Mouse (Mus musculus) cerebellum, postnatal 25 days (tissue): ENCODE measurements at regions not wholly inside any gene's neighbourhood (a gene's known extent, or its start where the extent isn't known, plus 50 kb on each side); places are given as distances from the start of the nearest gene placed in this dataset.
"Not testable (repeated sequence)": the region's sequence is repeated elsewhere in the genome, so short reads cannot be mapped to it uniquely, and the experiment has no call there.

Source experiments
- DNase-seq, 2 experiments: peaks; one replicate each; pipeline ENCODE4 v3.0.0; 2021; ENCODE audit warnings: mixed read lengths in 2 of 2

- DNase-seq, result peak; percentile 72 to 80
Observed at GRCm38 (mm10) chr11:31615107-31615811, 56.4 kb downstream of the Bod1 start.

GRCm38 (mm10) chr11:31614394-31614713 lies 57.3 kb downstream of the Bod1 start:
- DNase-seq, result no peak

GRCm38 (mm10) chr11:31613688-31614393 lies 57.8 kb downstream of the Bod1 start:
- DNase-seq, result no peak

GRCm38 (mm10) chr11:31608458-31608857 lies 63.2 kb downstream of the Bod1 start:
- DNase-seq, result no peak

DNA sequence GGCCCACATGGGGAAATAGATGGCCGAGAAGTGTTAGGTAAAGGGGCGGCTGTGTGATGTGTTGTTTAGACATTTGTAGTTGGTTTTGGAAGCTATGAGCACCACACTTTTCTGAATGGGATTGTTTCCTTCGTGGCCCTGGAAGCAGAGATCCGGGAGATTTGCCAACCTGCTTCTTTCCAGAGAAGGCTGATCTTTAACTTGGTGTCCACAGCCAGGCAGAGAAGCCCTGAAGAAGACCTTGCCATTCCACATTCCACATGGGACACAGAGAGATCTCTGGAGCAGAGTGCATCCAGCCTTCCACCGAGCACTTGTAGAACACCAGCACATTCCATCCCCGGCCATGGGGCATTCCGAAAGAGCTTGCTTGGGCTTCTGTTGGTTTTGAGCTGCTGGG lies 70.2 kb downstream of the Bod1 start:
- DNase-seq, result no peak

GRCm38 (mm10) chr11:31593604-31594003 lies 78.1 kb downstream of the Bod1 start:
- DNase-seq, result no peak

DNA sequence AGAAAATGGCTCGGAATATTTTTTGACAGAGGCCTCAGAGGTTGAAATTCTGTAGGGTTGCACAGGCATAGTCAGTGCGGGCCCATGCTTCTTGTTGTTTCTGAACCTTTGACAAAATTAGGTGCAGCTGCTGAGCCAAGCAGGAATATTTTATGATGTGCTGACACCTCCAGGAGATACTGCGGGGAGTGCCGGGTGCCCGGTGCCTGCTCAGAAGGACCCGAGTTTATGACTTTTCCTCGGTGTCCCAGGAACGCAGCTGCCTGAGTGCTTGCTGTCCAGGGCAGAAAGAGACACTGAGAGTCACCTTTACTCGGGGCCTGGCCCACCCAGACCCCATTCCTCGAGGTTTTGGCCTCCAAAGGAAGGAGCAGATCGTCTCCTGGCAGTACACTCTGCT lies 79.6 kb downstream of the Bod1 start:
- DNase-seq, result no peak

DNA sequence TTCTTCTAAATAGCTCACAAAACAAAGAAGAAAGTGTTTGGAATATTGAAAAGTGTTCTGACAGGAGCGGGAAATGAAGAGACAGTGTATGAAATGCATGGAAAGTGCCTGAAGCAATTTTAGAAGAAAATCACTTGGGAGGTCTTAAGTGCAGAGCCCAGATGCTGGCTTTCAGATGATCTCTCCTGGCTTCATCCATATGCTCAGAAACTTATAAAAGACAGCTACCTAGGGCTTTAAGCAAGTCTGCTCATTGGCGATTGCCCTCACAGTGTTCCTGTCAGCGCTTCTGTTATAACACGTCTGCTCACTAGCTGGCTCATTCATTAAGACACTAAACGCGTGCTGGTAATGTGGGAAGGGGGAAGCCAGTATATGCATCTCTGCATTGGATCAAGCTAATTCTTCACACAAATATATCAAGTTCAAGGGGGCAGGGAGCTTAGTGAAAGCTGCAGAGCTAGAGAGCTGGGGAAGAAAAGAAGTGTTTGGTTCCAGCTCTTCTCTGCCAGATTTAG lies 80.6 kb downstream of the Bod1 start:
- no peak for DNase-seq

- no peak for DNase-seq
Observed at GRCm38 (mm10) chr11:31574941-31575340, 96.7 kb downstream of the Bod1 start.

DNA sequence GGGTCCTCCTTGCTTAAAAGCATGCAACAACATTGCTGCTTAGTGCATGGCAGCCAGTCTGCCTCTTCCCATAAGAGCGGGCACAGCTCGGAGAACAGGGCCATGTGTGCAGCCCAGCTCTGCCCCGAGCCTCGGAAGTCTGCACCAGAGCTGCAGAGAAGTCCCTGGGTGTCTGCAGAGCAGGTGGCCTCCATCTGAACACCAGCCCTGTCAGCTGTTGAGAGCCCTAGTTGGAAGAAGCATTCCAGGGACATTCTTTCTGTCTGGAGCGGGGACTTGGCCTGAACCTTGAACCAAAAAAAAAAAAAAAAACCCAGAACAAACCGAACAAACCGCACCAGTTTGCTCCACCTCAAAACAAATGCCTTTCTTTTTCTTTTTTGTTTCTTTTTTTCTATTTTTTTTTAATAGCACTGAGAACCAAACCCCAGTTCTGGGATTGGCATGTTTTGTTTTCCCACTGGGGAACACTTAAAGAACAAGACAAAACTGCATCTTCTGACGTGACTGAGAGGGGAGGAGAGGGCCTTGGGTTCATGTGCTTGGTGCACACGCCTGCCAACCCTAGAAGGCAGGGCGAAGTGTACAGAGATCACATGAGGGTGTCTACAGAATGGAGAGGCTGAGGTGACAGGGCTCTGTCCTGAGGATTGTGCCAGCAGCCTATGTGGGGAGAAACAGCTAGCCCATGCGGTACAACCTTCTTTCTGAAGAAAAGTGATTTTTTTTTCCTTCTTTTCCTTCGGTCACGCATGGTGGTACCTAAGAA lies 106.8 kb downstream of the Bod1 start:
- no peak for DNase-seq

- no peak for DNase-seq
Observed at GRCm38 (mm10) chr11:31563826-31564741, 107.6 kb downstream of the Bod1 start.

DNA sequence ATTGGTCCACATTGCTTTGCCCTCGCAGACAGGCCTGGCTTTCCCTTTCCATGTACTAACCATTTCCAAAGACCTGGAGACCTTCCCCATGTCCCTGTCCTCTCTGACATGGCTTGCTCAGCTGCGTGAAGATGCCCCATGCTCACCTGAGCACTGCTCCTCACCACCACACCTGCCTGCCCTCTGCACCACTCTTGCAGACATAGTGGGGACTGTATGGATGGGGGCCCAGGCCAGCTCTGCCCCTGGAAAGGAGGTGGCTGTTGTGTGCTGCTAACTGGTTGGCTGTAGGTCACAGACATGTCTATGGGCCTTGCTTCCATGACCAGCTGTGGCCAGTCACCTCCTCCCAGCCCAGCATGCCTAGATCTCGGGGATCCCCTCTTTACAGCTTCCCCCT lies 108.7 kb downstream of the Bod1 start:
- no peak for DNase-seq

GRCm38 (mm10) chr11:31560775-31561174 lies 110.9 kb downstream of the Bod1 start:
- DNase-seq, result no peak

GRCm38 (mm10) chr11:31555042-31555441 lies 116.6 kb downstream of the Bod1 start:
- DNase-seq, result peak; percentile 73 to 77

- DNase-seq, result no peak
Observed at GRCm38 (mm10) chr11:31551614-31552271, 119.9 kb downstream of the Bod1 start.

GRCm38 (mm10) chr11:31550747-31551613 lies 120.7 kb downstream of the Bod1 start:
- peak; percentile 57 to 65 for DNase-seq

DNA sequence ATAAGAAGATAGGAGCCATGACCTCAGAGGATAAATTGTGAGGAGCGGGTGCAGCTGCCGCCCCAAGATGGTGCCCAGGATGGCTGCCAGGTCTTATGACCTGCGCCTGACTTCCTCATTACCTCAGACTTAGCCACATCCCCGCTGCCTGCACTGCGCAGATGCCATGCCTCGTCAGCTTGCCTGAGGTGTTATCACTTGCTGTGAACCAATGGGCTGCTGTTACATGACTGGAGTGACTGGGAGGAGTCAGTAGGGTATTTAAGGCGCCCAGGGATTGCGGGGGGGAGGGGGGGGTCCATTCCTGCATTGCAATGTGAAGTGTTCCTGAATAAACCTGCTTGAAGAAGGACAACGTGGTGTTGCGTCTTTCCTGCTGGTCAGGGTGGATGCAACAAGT lies 126.2 kb downstream of the Bod1 start:
- not testable (repeated sequence) for DNase-seq

GRCm38 (mm10) chr11:31542635-31543219 lies 129.0 kb downstream of the Bod1 start:
- DNase-seq, result no peak

GRCm38 (mm10) chr11:31541425-31541824 lies 130.3 kb downstream of the Bod1 start:
- no peak for DNase-seq

DNA sequence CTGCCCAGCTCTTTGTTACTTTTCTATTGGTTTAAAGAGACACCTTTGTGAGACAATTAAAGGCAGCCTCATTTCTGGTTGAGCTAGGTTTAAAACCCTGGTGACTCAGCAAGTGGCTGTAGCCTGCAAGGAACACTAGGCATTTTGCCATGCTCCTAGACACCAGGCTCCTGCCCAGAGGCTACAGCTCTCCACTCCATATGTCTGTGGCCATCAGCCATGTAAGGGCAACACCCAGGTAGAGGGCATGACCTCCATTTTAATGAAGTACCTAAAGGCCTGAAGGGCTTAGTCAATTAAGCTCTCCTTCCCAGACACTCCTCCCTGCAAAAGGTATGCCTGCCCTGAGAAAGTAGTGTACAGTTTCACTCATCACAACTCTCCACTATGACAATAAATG lies 130.9 kb downstream of the Bod1 start:
- DNase-seq, result no peak

GRCm38 (mm10) chr11:31531416-31531815 lies 140.3 kb downstream of the Bod1 start:
- no peak for DNase-seq
